Mouse (Mus musculus) heart, embryonic 11.5 days (tissue): Measurements from ENCODE around the gene Kif24. TPM values are rescaled to one million over a fixed set of nuclear protein-coding genes. Genes with fewer than 3 reads are reported as not detected.

ENCODE experiments used
- ATAC-seq: fragments of 200-750 bp; cut with Nextera tagmentation; replicated peaks from 2 replicates; pipeline ENCODE4 v1.8.0; 2017; ENCODE audit warnings: moderate library complexity; ENCODE audit not compliant: insufficient number of reproducible peaks, low FRiP score, low TSS enrichment
- H3K27ac ChIP-seq: fragments of 300-500 bp; sonication (generic); 2 replicates; pipeline ENCODE4 v1.5.1; 2014; ENCODE audit warnings: mild to moderate bottlenecking, low read depth, low read length
- H3K27me3 ChIP-seq: fragments of 300-500 bp; sonication (generic); 2 replicates; pipeline ENCODE4 v1.6.1; 2014; ENCODE audit warnings: mild to moderate bottlenecking, low read length, mixed read lengths; ENCODE audit not compliant: control insufficient read depth, insufficient read depth
- H3K36me3 ChIP-seq: fragments of 300-500 bp; sonication (generic); 2 replicates; pipeline ENCODE4 v1.6.1; 2014; ENCODE audit warnings: mild to moderate bottlenecking, low read length, moderate library complexity, mixed read lengths; ENCODE audit not compliant: control insufficient read depth, insufficient read depth
- H3K4me1 ChIP-seq: fragments of 300-500 bp; sonication (generic); 2 replicates; pipeline ENCODE4 v1.6.1; 2014; ENCODE audit warnings: low read length; ENCODE audit not compliant: control insufficient read depth, insufficient read depth
- H3K4me2 ChIP-seq: fragments of 300-500 bp; sonication (generic); 2 replicates; pipeline ENCODE4 v1.6.1; 2014; ENCODE audit warnings: mild to moderate bottlenecking, moderate library complexity
- H3K4me3 ChIP-seq: fragments of 300-500 bp; sonication (generic); 2 replicates; pipeline ENCODE4 v1.5.1; 2014; ENCODE audit warnings: low read depth, low read length
- H3K9ac ChIP-seq: fragments of 300-500 bp; sonication (generic); 2 replicates; pipeline ENCODE4 v1.6.1; 2014; ENCODE audit warnings: mild to moderate bottlenecking, low read depth, low read length, moderate library complexity
- H3K9me3 ChIP-seq: fragments of 300-500 bp; sonication (generic); replicated peaks from 2 replicates; pipeline ENCODE4 v1.6.1; 2016; ENCODE audit warnings: low read length; ENCODE audit not compliant: control insufficient read depth
- WGBS: fragments of 180-500 bp; shearing (Covaris S2); extraction: QIAGEN DNeasy Blood & Tissue Kit; methylation state at CpG from one replicate; pipeline ENCODE4 v1.1.7; 2014; ENCODE audit not compliant: insufficient replicate concordance; 5-methylcytosine and 5-hydroxymethylcytosine counted together
- polyA plus RNA-seq: library from polyadenylated mRNA; unstranded; fragments of >200 nt; fragmentation: Nextera tagmentation; extraction: Ambion mirVana; gene quantifications from 2 replicates; pipeline ENCODE4 v1.2.1, GENCODE M21; 2014

The Kif24 gene
- 3.7 and 6.6 TPM in 2 replicates for polyA plus RNA-seq

DNA sequence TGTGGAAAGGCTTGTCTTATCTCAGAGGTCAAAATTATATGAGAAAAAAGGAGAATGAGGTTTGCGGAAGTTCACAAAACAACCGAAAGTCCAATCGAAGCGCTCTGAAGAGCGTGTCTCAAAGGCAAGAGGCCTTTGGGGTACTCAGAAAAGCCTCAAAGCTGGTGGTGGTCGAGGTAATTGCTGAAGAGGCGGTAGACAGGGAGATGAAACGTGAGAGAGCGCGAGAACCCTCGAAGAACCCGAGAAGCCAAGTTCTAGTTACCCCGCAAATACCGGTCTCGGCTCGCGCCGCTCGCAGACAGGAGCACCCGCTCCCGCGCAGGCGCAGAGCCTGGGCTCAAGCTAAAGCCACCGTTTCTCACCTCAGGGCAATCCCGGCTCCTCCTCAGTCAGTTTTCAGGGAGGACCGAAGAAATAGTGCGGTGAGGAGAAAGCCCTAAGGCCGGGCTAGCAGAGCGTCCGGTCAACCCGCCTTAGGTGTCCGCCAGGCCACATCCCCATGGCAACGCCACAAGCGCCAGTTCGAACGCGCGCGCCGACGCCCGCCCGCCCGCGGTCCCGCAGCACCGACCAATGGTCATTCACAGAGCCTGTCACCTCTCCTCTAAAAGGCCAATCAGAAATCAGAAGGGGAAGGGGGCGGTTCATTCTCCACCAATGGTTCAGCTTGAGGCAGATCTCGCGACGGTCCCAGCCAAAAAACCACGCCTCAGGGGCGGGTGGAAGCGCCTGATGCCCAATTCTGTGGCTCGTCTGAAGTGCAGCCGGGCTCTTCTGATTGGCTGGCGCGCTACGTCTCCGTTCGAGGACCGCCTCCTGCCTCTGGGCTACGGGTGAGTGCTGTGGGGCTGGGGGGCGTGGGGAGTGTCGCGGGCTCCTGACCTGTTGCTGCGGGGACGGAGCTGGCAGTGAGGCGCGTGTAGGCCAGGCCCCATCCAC lies at the start of gene Kif24, which contains the start of gene Nudt2:
TSS of gene Kif24 (minus strand) at position 543 of the 942 bp plus-strand sequence.
TSS of gene Nudt2 (plus strand) at position 807 of the 942 bp plus-strand sequence.
- Histone ChIP-seq H3K4me2 (peak within 1 kb of the TSS; percentile 81), H3K4me3 (peak within 1 kb of the TSS; percentile 72), H3K27me3 (no peaks in the 10 kb centered on the region), H3K9ac (peak within 1 kb of the TSS; percentile 82), H3K4me1 (no peaks in the 10 kb centered on the region; the same call in 1 of the 2 replicates), H3K36me3 (no peaks in the 10 kb centered on the region), H3K9me3 (no peaks in the 10 kb centered on the region), H3K27ac (peak within 1 kb of the TSS; percentile 58; the same call in 1 of the 2 replicates)
- ATAC-seq = peak; percentile 98
- under 1% methylated on average over 70 of the region's 70 CpGs for WGBS

DNA sequence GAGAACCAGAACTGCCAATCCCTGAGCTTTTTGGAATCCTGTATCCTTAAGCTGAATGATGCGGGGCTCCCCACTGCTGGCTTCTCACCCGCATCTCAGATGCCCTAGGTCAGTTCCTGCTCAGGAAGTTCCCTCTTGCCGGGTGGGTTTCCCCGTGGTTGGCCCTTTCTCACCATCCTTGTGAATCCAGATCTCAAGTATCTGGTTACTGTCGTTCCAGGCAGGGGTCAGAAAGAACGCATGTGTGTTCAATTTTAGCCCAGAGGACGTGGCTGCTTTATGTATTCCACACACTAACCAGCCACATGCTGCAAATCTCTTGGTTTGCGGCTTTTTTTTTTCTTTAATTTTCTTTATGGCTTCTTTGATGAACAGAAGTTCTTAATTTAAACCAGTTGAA lies 49.0 kb upstream of the Kif24 start:
- no peaks in the 10 kb centered on the region for H3K36me3 ChIP-seq
- no peaks in the 10 kb centered on the region for H3K4me1 ChIP-seq
- 26% methylated on average over 8 of the region's 8 CpGs for WGBS
- H3K27me3 ChIP-seq = peaks cover 21% of the 10 kb centered on the region
- ATAC-seq = no peak
- H3K9me3 ChIP-seq = no peaks in the 10 kb centered on the region
- no peak overlapping the region for H3K4me2 ChIP-seq
- H3K9ac ChIP-seq = no peak overlapping the region
- H3K27ac ChIP-seq = no peak overlapping the region
- no peak overlapping the region for H3K4me3 ChIP-seq

DNA sequence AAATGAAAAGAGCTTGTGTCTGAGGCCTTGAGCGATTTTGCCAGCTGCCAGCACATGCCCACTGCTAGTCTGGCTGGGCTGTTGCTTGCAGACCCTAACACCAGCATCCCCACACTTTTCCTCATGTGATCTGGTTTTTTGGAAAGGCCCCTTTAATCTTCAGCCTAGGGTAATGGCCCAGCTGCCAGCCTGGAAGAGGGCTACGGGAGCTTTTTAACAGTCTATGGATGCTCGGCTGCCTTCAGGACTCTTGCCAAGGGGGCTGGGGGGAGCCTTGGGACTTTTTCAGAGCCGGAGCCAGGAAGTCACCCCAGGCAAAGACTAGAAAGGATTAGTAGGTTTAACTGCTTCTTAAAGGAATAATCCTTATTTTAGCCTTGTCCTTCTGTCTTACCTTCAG lies 48.6 kb upstream of the Kif24 start:
- ATAC-seq = no peak
- H3K9ac ChIP-seq = no peak overlapping the region
- no peaks in the 10 kb centered on the region for H3K36me3 ChIP-seq
- no peaks in the 10 kb centered on the region for H3K4me1 ChIP-seq
- no peak overlapping the region for H3K27ac ChIP-seq
- H3K27me3 ChIP-seq = peaks cover 25% of the 10 kb centered on the region
- WGBS = 53% methylated on average over 4 of the region's 4 CpGs
- H3K9me3 ChIP-seq = no peaks in the 10 kb centered on the region
- no peak overlapping the region for H3K4me2 ChIP-seq
- H3K4me3 ChIP-seq = no peak overlapping the region

DNA sequence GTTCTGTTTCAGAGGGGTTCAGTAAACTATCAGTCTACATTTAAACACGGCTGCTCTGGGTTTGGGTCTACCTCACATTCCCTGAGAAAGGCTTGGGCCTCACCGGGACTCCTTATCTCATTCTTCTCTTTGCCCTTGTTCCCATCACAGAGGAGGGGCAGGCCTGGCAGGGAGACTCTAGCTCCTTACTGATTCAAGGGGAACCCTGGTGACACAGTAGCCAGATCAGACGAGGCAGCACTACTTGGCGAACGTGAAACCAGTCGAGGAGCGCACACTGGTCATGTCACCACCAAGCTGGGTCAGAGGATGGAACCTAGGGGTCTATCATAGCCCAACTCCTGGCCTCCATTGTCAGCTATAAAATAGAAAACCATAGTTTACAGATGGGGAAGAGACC lies 43.3 kb upstream of the Kif24 start:
- Histone ChIP-seq H3K36me3 (no peaks in the 10 kb centered on the region), H3K27me3 (peaks cover 23% of the 10 kb centered on the region), H3K9me3 (no peaks in the 10 kb centered on the region), H3K4me1 (no peaks in the 10 kb centered on the region), H3K9ac (no peak overlapping the region), H3K4me3 (no peak overlapping the region), H3K4me2 (peak overlapping the region; percentile 94; the same call in 1 of the 2 replicates), H3K27ac (no peak overlapping the region)
- 32% methylated on average over 7 of the region's 7 CpGs for WGBS
- no peak for ATAC-seq

DNA sequence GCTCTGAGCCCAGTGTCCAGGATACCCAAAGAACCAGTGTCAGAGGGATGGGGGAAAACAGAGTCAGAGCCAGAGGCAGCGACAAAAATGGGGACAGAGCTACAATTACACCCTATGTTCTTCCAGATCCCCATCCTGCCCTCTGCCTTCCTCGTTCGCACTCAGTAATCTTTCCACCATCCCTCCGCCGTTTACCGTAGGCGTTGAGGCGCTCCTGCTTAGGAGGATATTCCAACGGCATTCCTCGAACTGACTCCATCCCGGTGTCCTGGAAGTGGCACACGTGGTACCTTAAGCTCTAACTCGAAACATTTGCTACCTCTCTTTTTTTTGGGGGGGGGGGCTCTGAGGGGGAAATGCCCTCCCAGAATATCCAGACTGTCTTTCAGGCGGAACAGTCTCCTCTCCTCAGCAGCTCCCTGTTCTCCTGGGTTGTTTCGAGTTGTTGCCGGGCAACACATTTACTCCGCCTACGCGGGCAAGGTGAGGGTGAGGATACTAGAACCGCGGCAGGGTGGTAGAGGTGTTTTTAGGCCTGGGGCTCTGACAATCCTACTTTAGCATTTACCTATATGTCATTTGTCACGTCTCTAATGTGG lies 42.7 kb upstream of the Kif24 start:
- WGBS = 2% methylated on average over 22 of the region's 22 CpGs
- H3K9ac ChIP-seq = peak overlapping the region; percentile 58
- H3K36me3 ChIP-seq = no peaks in the 10 kb centered on the region
- H3K4me3 ChIP-seq = peak overlapping the region; percentile 52
- peak overlapping the region; percentile 94 for H3K4me2 ChIP-seq
- no peaks in the 10 kb centered on the region for H3K9me3 ChIP-seq
- H3K27me3 ChIP-seq = peaks cover 23% of the 10 kb centered on the region
- no peak overlapping the region for H3K27ac ChIP-seq
- ATAC-seq = no peak
- H3K4me1 ChIP-seq = peaks cover 2% of the 10 kb centered on the region

DNA sequence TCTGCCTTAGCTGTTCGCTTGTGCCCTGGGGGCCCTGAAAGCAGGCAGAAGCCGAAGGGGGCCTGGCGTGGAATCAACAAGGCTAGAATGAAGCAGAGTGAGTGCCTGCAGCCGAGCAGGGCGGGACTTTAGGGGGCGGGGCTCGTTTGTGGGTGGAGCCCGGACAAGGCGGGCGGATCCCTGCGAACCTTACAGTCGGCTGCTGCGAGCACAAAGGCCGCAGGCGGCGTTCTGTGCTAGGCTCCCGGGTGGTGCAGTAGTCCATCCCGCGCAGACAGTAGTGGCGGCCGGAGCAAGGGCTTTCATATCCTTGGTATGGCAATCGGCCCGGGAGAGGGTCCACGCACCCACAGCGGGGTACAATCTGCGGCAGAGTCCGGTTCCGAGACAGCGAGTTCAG lies 42.2 kb upstream of the Kif24 start:
- peak; percentile 55 for ATAC-seq
- peak overlapping the region; percentile 52 for H3K4me3 ChIP-seq
- H3K27ac ChIP-seq = no peak overlapping the region
- peaks cover 27% of the 10 kb centered on the region for H3K27me3 ChIP-seq
- no peaks in the 10 kb centered on the region for H3K36me3 ChIP-seq
- peak overlapping the region; percentile 58 for H3K9ac ChIP-seq
- WGBS = under 1% methylated on average over 29 of the region's 29 CpGs
- peak overlapping the region; percentile 94 for H3K4me2 ChIP-seq
- H3K4me1 ChIP-seq = peaks cover 7% of the 10 kb centered on the region
- no peaks in the 10 kb centered on the region for H3K9me3 ChIP-seq

DNA sequence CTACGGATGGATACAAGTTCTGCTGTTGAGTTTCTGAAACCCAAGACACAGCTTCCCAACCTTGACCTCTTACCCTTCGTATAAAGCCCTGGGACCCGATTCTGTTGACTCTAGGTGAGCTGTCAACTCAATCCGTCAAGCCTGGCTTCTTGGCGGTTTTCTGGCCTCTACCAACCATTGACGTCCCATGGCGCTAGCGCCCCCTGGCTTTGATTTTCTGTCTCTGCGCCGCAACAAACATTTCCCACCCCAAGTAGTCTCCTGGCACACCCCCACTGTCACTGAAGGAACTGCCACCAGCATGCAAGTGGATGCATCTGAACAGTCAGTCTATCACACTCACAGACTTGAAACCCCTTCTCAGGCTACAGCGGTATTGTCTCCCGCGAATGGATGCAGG lies 41.5 kb upstream of the Kif24 start:
- H3K36me3 ChIP-seq = no peaks in the 10 kb centered on the region
- peak overlapping the region; percentile 94 for H3K4me2 ChIP-seq
- peaks cover 30% of the 10 kb centered on the region for H3K27me3 ChIP-seq

DNA sequence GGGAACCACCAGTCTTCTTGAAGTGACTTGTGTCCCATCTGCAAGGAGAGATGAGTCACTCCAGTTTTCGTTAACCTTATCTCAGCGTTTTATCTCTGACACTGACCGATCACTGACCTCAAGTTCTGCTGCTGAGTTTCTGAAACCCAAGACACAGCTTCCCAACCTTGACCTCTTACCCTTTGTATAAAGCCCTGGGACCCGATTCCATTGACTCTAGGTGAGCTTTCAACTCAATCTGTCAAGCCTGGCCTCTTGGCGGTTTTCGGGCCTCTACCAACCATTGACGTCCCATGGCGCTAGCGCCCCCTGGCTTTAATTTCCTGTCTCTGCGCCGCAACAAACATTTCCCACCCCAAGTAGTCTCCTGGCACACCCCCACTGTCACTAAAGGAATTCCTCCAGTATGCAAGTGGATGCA lies 40.5 kb upstream of the Kif24 start:
- Histone ChIP-seq H3K27me3 (peaks cover 34% of the 10 kb centered on the region), H3K27ac (no peak overlapping the region), H3K36me3 (no peaks in the 10 kb centered on the region), H3K9ac (no peak overlapping the region), H3K4me2 (no peak overlapping the region), H3K4me1 (peaks cover 7% of the 10 kb centered on the region), H3K9me3 (no peaks in the 10 kb centered on the region), H3K4me3 (no peak overlapping the region)
- no peak for ATAC-seq
- WGBS = 48% methylated on average over 11 of the region's 11 CpGs

More for the DNA sequence above, 41.5 kb upstream of the Kif24 start:
- Histone ChIP-seq H3K9me3 (no peaks in the 10 kb centered on the region), H3K9ac (no peak overlapping the region), H3K4me1 (peaks cover 7% of the 10 kb centered on the region), H3K4me3 (no peak overlapping the region), H3K27ac (no peak overlapping the region)
- no peak for ATAC-seq
- WGBS = 8% methylated on average over 13 of the region's 13 CpGs
